Mouse (Mus musculus) cortical plate, adult 2 months (tissue): ENCODE data around the gene Mx1. TPM values are rescaled to one million over a fixed set of nuclear protein-coding genes. Genes with fewer than 3 reads are reported as not detected.

ENCODE experiments used
- H3K27ac ChIP-seq: fragments of 200-500 bp; 2 replicates; pipeline ENCODE4 v1.5.1; 2012; ENCODE audit warnings: low read length, control low read depth, inconsistent platforms; ENCODE audit not compliant: insufficient read depth
- H3K4me1 ChIP-seq: fragments of 200-500 bp; 2 replicates; pipeline ENCODE4 v1.6.1; 2011; ENCODE audit warnings: low read length; ENCODE audit not compliant: control insufficient read depth, insufficient read depth
- H3K4me3 ChIP-seq: fragments of 200-500 bp; 2 replicates; pipeline ENCODE4 v1.5.1; 2011; ENCODE audit warnings: mild to moderate bottlenecking, low read length, control low read depth; ENCODE audit not compliant: insufficient read depth
- CTCF ChIP-seq: fragments of 200-500 bp; IDR thresholded peaks from 2 replicates; pipeline ENCODE4 v1.5.1; 2011; ENCODE audit warnings: mild to moderate bottlenecking, control low read depth, low read length; ENCODE audit not compliant: insufficient read depth; ENCODE audit errors: extremely low read depth
- POLR2A ChIP-seq: fragments of 200-500 bp; IDR thresholded peaks from 2 replicates; pipeline ENCODE4 v1.6.1; 2011; ENCODE audit warnings: mild to moderate bottlenecking, low read length, control low read depth; ENCODE audit not compliant: insufficient read depth; ENCODE audit errors: extremely low read depth
- polyA plus RNA-seq: library from polyadenylated mRNA; depleted of rRNA; stranded (reverse); fragments of >200 nt; gene quantifications from 2 replicates; pipeline ENCODE4 v1.2.3, GENCODE M21; 2012; rRNA removed

Mx1 gene
- polyA plus RNA-seq: 0.53 and 0.75 TPM in 2 replicates

GRCm38 (mm10) chr16:97462481-97463181 lies at the start of gene Mx1:
Gene Mx1, minus strand, starts transcription at chr16:97462907.
- H3K4me1 ChIP-seq: peaks cover 3% of the 10 kb centered on the region
- TF ChIP-seq POLR2A (no peak), CTCF (no peak)
- no peak within 1 kb of the TSS for H3K27ac ChIP-seq
- H3K4me3 ChIP-seq: no peak within 1 kb of the TSS

GRCm38 (mm10) chr16:97512347-97512751 lies 49.6 kb upstream of the Mx1 start:
- no peaks in the 10 kb centered on the region for H3K4me1 ChIP-seq
- TF ChIP-seq CTCF: no peak
- no peak for TF ChIP-seq POLR2A
- H3K4me3 ChIP-seq: no peak overlapping the region
- no peak overlapping the region for H3K27ac ChIP-seq

GRCm38 (mm10) chr16:97511495-97511894 lies 48.8 kb upstream of the Mx1 start:
- H3K4me3 ChIP-seq: no peak overlapping the region
- no peaks in the 10 kb centered on the region for H3K4me1 ChIP-seq
- no peak for TF ChIP-seq CTCF
- TF ChIP-seq POLR2A: no peak
- H3K27ac ChIP-seq: no peak overlapping the region

GRCm38 (mm10) chr16:97510849-97511248 lies 48.1 kb upstream of the Mx1 start:
- H3K4me1 ChIP-seq: no peaks in the 10 kb centered on the region
- TF ChIP-seq POLR2A (no peak), CTCF (no peak)
- H3K27ac ChIP-seq: no peak overlapping the region
- no peak overlapping the region for H3K4me3 ChIP-seq

DNA sequence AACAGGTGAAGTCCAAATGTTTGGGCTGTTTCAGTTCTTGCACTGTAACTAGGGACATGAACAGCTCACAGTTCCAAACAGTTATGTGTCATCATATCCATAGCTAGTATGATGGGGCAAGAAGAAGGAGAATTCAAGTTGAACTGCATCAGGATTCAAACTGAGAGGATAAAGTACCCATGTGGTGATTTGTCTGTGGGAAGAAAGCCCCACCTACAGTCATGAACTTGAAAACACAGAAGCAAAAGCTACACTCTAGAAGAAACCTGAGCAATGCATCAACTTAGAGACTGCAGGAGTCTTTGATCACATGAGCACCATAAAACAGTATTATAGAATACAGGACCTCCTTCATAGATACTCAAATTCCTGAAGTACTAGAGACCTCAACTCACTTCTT lies 45.1 kb upstream of the Mx1 start:
- Histone ChIP-seq H3K4me1 (no peaks in the 10 kb centered on the region), H3K27ac (no peak overlapping the region), H3K4me3 (no peak overlapping the region)
- TF ChIP-seq CTCF (no peak), POLR2A (no peak)

DNA sequence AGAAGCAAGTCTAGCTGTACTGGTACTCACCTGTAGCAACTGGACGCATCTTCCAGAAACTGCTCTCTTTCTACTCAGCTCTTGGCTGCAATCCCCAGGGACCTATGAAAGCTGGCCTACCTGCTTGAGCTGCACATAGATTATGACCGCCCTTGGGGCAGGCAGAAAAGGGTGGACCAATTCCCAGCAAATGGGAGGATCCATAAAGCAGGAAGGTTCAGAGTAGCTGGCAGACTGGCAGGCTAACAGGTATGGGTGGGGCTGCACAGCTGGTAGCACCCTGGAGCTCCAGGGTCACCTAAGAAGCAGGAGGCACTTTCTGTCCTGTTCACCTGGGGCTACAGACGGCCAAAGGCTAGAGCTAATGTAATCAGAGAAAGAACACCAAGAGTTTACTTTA lies 42.1 kb upstream of the Mx1 start:
- Histone ChIP-seq H3K27ac (no peak overlapping the region), H3K4me3 (no peak overlapping the region), H3K4me1 (no peaks in the 10 kb centered on the region)
- TF ChIP-seq POLR2A: no peak

- TF ChIP-seq POLR2A (no peak), CTCF (no peak)
Observed at GRCm38 (mm10) chr16:97503849-97504248, 41.1 kb upstream of the Mx1 start.

DNA sequence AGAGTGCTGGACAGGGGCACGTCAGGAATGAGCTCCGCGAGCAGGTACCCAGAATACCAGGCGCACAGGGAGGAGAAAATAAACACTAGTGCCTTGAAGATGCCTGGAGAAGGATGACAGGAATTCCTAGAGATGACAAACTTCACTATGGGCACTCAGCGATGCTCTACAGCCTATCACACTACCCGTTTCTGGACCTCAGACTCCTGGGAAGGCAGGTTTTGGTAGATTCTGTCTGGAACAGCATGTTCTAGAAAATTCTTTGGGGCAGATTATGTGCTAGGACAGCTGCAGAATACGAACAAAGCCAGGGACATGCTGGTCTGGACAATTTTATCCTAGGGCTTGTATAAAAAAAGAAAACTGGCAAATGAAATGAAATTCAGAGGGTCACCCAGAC lies 38.2 kb upstream of the Mx1 start:
- Histone ChIP-seq H3K27ac (no peak overlapping the region), H3K4me3 (no peak overlapping the region), H3K4me1 (no peaks in the 10 kb centered on the region)
- TF ChIP-seq CTCF (no peak), POLR2A (no peak)

More at GRCm38 (mm10) chr16:97503849-97504248, 41.1 kb upstream of the Mx1 start:
- H3K4me3 ChIP-seq: no peak overlapping the region
- no peaks in the 10 kb centered on the region for H3K4me1 ChIP-seq
- H3K27ac ChIP-seq: no peak overlapping the region

- Histone ChIP-seq H3K4me1 (no peaks in the 10 kb centered on the region), H3K27ac (no peak overlapping the region), H3K4me3 (no peak overlapping the region)
- TF ChIP-seq POLR2A: no peak
- no peak for TF ChIP-seq CTCF
Observed at GRCm38 (mm10) chr16:97499450-97499849, 36.7 kb upstream of the Mx1 start.

- Histone ChIP-seq H3K27ac (no peak overlapping the region), H3K4me3 (no peak overlapping the region), H3K4me1 (no peaks in the 10 kb centered on the region)
- TF ChIP-seq CTCF: no peak
- TF ChIP-seq POLR2A: no peak
Observed at GRCm38 (mm10) chr16:97498139-97498538, 35.4 kb upstream of the Mx1 start.

DNA sequence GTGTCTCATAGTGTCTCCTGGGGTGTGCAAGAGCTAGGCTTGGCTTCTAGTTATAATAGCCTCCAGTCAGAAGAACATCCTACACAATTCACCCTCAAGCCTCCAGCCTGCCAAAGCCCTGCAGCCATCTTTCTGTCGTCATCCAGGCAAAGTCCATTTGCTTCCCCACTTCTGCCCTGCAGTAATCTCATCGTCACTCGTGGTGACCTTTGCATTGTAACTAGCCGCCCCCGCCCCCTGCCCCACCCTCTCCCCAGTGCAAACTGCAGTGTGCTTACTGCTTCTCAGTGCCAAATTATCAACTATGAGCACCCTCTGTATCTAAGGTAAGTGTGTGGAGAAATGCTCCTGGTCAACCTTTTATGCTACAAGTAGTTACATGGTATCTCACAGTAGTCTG lies 35.0 kb upstream of the Mx1 start:
- TF ChIP-seq CTCF: no peak
- no peak for TF ChIP-seq POLR2A

More for the DNA sequence above, 35.0 kb upstream of the Mx1 start:
- Histone ChIP-seq H3K4me3 (no peak overlapping the region), H3K4me1 (no peaks in the 10 kb centered on the region), H3K27ac (no peak overlapping the region)
